Mouse (Mus musculus): ENCODE data around the gene Plekha6.

DNA sequence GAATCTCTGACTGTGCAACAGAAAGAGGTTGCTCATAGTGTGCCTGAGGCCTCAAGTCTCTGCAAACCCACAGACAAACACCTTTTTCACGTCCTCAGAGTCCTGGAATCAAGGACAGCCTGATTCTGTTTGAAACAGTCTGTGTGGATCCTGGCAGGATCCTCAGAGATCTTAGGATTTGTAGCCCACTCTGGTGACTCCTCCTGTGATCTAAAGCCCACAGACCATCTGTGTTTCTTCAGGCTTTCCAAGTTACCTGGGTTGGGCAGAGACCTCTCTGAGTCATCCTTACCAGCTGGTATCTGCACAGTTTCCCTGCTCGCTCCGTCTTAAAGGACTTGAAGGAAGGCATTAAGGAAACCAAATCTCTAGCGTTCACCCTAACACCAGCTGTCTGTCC lies 123.0 kb downstream of the Plekha6 start:
- TF ChIP-seq GATA1 (IDR thresholded peaks at IDR 0.05; ENCODE audit: borderline replicate concordance, low read length) = no peak
- no peak for TF ChIP-seq FLI1 (IDR thresholded peaks at IDR 0.05; ENCODE audit: low read length)
